Mouse (Mus musculus) liver, embryonic 15.5 days (tissue): Measurements from ENCODE around the gene Sit1. TPM values are rescaled to one million over a fixed set of nuclear protein-coding genes. Genes with fewer than 3 reads are reported as not detected.

Experiments
- ATAC-seq: fragments of 200-750 bp; cut with Nextera tagmentation; 2 replicates; pipeline ENCODE4 v1.8.0; 2017; ENCODE audit warnings: moderate number of reproducible peaks, mild to moderate bottlenecking, moderate library complexity; ENCODE audit not compliant: insufficient read depth
- H3K27ac ChIP-seq: fragments of 300-500 bp; sonication (generic); replicated peaks from 2 replicates; pipeline ENCODE4 v1.5.1; 2015; ENCODE audit warnings: mild to moderate bottlenecking, inconsistent platforms
- H3K27me3 ChIP-seq: fragments of 300-500 bp; sonication (generic); 2 replicates; pipeline ENCODE4 v1.6.1; 2015; ENCODE audit warnings: mild to moderate bottlenecking, inconsistent platforms
- H3K36me3 ChIP-seq: fragments of 300-500 bp; sonication (generic); replicated peaks from 2 replicates; pipeline ENCODE4 v1.6.1; 2015; ENCODE audit warnings: moderate library complexity, mild to moderate bottlenecking, inconsistent platforms
- H3K4me1 ChIP-seq: fragments of 300-500 bp; sonication (generic); replicated peaks from 2 replicates; pipeline ENCODE4 v1.6.1; 2015; ENCODE audit warnings: inconsistent platforms
- H3K4me2 ChIP-seq: fragments of 300-500 bp; sonication (generic); 2 replicates; pipeline ENCODE4 v1.6.1; 2015; ENCODE audit warnings: moderate library complexity, mild to moderate bottlenecking, inconsistent platforms
- H3K4me3 ChIP-seq: fragments of 300-500 bp; sonication (generic); replicated peaks from 2 replicates; pipeline ENCODE4 v1.5.1; 2015; ENCODE audit warnings: mild to moderate bottlenecking, inconsistent platforms
- H3K9ac ChIP-seq: fragments of 300-500 bp; sonication (generic); 2 replicates; pipeline ENCODE4 v1.6.1; 2015; ENCODE audit warnings: moderate library complexity, mild to moderate bottlenecking, inconsistent platforms
- H3K9me3 ChIP-seq: fragments of 300-500 bp; sonication (generic); replicated peaks from 2 replicates; pipeline ENCODE4 v1.6.1; 2016; ENCODE audit warnings: inconsistent platforms
- WGBS: fragments of 180-500 bp; shearing (Covaris S2); methylation state at CpG from one replicate; pipeline ENCODE4 v1.1.7; 2015; ENCODE audit warnings: mixed read lengths; ENCODE audit not compliant: insufficient replicate concordance; 5-methylcytosine and 5-hydroxymethylcytosine counted together
- polyA plus RNA-seq: library from polyadenylated mRNA; unstranded; fragments of >200 nt; fragmentation: Nextera tagmentation; extraction: Ambion mirVana; gene quantifications from 2 replicates; pipeline ENCODE4 v1.2.1, GENCODE M21; 2015

Sit1 gene
- polyA plus RNA-seq, 1 experiment from 2014 or later: 0.07 TPM

DNA sequence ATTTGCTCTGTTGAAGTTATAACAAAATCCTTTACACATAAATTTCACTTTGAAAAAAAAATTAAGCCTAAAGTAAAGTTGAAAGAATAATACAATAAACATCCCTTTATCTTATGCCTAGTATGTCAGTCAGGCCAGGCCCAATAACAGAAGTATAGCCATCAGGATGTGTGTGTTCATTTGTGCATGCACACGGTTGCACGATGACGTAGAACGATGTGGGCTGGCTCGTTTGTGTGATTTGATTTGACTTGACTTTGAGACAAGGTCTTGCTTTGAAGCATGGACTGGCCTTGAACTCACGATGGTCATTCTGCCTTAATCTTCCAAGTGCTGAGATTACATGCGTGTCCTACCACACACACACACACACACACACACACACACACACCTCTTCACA is 16.7 kb downstream of the Sit1 start:
- no peak overlapping the region for H3K4me2 ChIP-seq
- no peaks in the 10 kb centered on the region for H3K27me3 ChIP-seq
- no peak overlapping the region for H3K27ac ChIP-seq
- no peaks in the 10 kb centered on the region for H3K4me1 ChIP-seq
- H3K9me3 ChIP-seq: no peaks in the 10 kb centered on the region
- no peaks in the 10 kb centered on the region for H3K36me3 ChIP-seq
- no peak for ATAC-seq
- no peak overlapping the region for H3K4me3 ChIP-seq
- 71% methylated on average over 7 of the region's 7 CpGs for WGBS
- H3K9ac ChIP-seq: no peak overlapping the region

DNA sequence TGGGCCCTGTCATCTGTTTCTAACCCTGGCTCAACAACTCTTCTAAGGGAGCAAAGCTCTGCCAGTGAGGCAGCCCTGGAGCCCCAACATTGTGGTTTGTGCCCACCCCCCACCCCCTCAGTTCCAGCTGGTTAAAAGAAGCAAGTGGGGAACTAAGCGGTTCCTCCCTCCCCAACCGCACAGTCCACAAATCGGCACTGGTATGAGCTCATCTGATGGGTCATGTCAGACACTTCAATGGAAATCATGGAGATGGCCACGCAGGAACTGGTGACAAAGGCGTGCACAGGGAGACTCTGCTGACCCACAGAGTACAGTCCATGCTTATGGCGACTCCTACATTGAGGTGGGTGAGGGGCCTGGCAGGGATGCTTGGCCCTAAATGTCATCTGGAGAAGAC is 17.6 kb downstream of the Sit1 start:
- H3K9ac ChIP-seq: no peak overlapping the region
- H3K27ac ChIP-seq: no peak overlapping the region
- ATAC-seq: no peak
- no peaks in the 10 kb centered on the region for H3K4me1 ChIP-seq
- H3K4me3 ChIP-seq: no peak overlapping the region
- H3K27me3 ChIP-seq: 0 out of 2 replicates have a peak, but pooled peaks cover 4% of the 10 kb centered on the region
- H3K4me2 ChIP-seq: no peak overlapping the region
- no peaks in the 10 kb centered on the region for H3K9me3 ChIP-seq
- 43% methylated on average over 6 of the region's 6 CpGs for WGBS
- no peaks in the 10 kb centered on the region for H3K36me3 ChIP-seq

DNA sequence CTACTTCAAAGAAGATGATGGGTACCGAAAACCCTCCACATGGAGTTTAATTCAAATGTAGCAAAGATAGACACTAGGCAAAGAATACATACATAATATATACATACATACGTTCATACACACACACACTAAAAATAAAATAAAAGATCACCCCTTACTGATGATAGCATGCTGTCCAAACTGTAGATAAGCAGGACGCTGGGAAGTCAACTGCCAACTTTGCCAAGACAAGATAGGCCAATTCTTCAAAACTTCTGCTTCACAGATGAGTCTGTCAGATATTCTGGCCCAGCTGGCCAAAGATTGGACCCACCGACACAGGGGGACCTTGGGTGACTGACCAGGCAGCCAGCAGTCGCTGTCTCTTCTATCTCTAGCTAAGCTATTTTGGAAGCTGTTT is 20.4 kb downstream of the Sit1 start:
- WGBS: 47% methylated on average over 5 of the region's 5 CpGs
- Histone ChIP-seq H3K9ac (no peak overlapping the region), H3K4me3 (no peak overlapping the region), H3K27ac (no peak overlapping the region), H3K27me3 (0 out of 2 replicates have a peak, but pooled peaks cover 6% of the 10 kb centered on the region), H3K4me1 (no peaks in the 10 kb centered on the region), H3K9me3 (no peaks in the 10 kb centered on the region), H3K36me3 (no peaks in the 10 kb centered on the region), H3K4me2 (no peak overlapping the region)
- no peak for ATAC-seq

DNA sequence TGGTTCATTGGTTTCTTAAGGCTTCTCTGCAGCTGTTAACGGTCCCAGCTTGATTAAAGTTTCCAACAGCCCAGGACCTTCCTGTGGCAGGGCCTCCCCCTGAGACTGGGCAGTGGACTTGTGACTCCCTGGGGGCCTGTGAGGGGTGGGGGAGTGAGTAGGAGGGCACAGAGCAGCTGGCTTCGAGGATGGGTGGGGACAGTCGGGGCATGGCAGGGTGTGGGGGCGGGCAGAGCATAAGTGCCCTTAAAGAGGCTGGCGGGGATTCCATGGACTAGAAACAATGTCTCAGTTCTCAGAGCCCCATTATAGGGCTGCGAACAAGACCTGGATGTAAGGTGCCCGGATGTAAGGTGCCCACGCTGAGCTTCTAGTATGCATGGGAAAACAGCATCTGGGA is 26.4 kb downstream of the Sit1 start:
- Histone ChIP-seq H3K27ac (no peak overlapping the region), H3K4me2 (no peak overlapping the region), H3K9ac (no peak overlapping the region), H3K4me3 (no peak overlapping the region), H3K4me1 (no peaks in the 10 kb centered on the region; the same call in 1 of the 2 replicates), H3K27me3 (peaks cover 50% of the 10 kb centered on the region), H3K9me3 (no peaks in the 10 kb centered on the region), H3K36me3 (no peaks in the 10 kb centered on the region)
- WGBS: 26% methylated on average over 8 of the region's 8 CpGs
- no peak for ATAC-seq

DNA sequence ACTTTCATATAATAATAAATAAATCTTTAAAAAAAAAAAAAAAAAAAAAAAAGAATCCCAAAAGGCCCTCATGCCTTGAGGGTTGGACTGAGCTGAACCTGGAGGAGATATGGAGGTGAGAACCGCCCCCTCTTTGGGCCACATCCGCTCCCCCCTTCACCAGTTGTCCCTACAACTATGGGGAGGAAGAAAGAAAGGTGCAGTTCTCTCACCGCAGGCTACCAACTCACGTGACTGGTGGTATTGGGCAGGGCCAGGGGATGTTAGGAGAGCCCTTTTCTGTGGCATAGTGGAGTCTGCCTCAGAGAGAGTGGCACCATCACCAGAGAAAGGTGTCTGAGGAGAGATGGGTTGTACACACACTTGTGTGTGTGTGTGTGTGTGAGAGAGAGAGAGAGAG is 27.1 kb downstream of the Sit1 start:
- no peak for ATAC-seq
- H3K9me3 ChIP-seq: no peaks in the 10 kb centered on the region
- peaks cover 57% of the 10 kb centered on the region for H3K27me3 ChIP-seq
- no peak overlapping the region for H3K9ac ChIP-seq
- no peak overlapping the region for H3K4me2 ChIP-seq
- H3K4me1 ChIP-seq: no peaks in the 10 kb centered on the region; the same call in 1 of the 2 replicates
- 9% methylated on average over 4 of the region's 4 CpGs for WGBS
- H3K36me3 ChIP-seq: no peaks in the 10 kb centered on the region
- no peak overlapping the region for H3K4me3 ChIP-seq
- H3K27ac ChIP-seq: no peak overlapping the region

DNA sequence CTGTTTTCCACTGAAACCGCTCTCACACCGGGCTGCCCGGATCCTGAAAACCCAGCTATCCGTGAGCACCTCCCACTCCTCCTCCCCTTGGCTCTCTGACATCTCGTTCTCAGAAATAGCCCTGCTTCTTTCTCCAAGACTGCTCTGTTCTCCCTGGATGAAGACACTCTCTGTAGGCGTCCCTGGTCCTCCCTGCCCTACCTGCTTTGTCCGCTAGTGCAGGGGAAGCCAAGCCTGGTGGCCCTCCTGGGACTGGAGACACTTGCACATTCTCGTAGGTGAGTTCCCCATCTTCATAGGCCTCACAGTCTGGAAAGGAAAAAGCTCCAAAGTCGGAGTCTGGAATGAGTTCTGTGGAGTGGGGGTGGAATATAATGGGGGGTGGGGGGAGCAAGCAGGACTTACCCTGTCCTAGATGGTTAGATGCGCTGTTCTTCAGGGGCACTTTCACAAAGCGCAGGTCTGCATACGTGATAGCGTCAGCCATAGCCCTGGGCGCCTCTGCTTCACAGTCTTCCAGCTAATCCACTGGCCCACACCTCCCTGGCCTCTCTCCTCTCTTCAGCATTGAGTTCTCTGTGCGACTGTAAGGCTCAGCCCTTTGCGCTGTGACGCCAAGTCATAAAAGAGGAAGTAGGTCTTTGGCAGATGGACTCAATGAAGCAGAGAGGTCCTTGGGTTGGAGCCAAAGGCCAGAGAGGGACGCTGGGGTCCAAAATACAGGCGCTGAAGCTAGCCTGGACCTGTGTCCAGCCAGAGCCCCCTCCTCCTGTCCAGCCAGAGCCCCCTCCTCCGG is 29.3 kb downstream of the Sit1 start, which contains the start of gene Cd72:
Cd72 (minus strand) TSS at position 588 of the 796 bp plus-strand sequence.
- Histone ChIP-seq H3K27ac (no peak within 1 kb of the TSS), H3K4me1 (no peaks in the 10 kb centered on the region; the same call in 1 of the 2 replicates), H3K9me3 (no peaks in the 10 kb centered on the region), H3K36me3 (no peaks in the 10 kb centered on the region), H3K9ac (no peak within 1 kb of the TSS), H3K4me2 (peak within 1 kb of the TSS; percentile 30), H3K4me3 (no peak within 1 kb of the TSS), H3K27me3 (peaks cover 54% of the 10 kb centered on the region)
- ATAC-seq: no peak
- WGBS: 18% methylated on average over 20 of the region's 20 CpGs

DNA sequence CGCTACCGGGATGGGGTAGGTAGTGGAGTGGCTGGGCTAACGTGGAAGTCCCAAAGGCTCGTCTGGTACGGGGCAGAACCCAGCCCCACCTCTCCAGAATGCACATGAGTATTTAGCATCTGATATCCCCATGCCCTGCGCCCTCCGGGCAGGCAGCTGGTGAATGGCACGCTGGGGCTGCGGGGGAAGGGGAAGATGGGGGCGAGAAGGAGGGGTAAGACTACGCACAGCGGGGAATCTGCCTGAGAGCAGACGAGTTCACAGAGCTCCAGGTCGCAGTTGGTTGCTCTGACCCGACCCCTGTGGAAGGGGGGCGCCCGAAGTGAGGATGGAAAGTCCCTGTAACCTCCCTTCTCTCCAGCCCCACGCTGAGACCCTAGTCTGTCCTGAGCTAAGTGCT is 30.1 kb downstream of the Sit1 start:
- Histone ChIP-seq H3K4me2 (peak overlapping the region; percentile 25), H3K9me3 (no peaks in the 10 kb centered on the region), H3K36me3 (no peaks in the 10 kb centered on the region), H3K9ac (no peak overlapping the region), H3K27ac (no peak overlapping the region), H3K27me3 (peaks cover 54% of the 10 kb centered on the region), H3K4me3 (no peak overlapping the region), H3K4me1 (no peaks in the 10 kb centered on the region; the same call in 1 of the 2 replicates)
- WGBS: 2% methylated on average over 18 of the region's 18 CpGs
- ATAC-seq: no peak

DNA sequence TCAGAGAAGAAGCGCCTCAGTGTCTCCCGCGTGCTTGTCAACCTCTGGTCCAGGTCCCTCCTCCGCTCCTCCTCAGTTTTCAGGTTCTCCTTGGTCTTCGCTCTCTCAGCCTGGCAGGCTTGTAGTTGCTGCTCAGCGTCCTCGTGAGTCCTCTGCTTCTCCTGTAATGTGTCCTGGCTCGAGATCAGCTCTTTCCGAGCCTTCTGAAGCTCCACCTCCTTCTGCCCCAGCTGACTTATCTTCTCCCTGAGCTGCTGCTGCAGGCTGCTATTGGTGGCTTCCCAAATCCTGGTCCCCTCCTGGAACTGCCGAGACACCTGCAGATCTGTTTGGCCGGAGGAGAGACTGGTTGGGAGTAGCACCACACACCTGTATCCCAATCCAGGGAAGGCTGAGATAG is 31.2 kb downstream of the Sit1 start:
- Histone ChIP-seq H3K9ac (no peak overlapping the region), H3K4me2 (no peak overlapping the region), H3K9me3 (no peaks in the 10 kb centered on the region), H3K4me1 (no peaks in the 10 kb centered on the region; the same call in 1 of the 2 replicates), H3K36me3 (no peaks in the 10 kb centered on the region), H3K27ac (no peak overlapping the region), H3K4me3 (no peak overlapping the region), H3K27me3 (peaks cover 54% of the 10 kb centered on the region)
- ATAC-seq: no peak
- 35% methylated on average over 11 of the region's 11 CpGs for WGBS

DNA sequence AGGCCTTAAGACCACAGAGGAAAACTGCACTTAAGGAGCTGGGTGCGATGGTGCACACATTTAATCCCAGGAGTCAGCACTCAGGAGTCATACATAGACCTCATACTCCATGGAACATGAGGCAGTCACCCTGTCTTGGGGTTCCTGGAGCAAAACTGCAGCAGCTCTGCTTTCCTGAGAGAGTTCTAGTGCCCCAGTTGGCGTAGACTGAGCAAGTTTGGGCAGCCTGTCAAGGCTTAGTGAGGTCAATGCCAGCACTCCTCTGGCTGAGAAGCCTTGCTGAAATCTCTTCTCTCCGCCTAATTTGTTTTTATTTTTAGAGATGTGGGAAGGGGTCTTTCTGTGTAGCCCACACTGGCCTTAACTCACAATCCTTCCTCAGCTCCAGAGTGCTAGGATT is 35.0 kb downstream of the Sit1 start:
- peaks cover 42% of the 10 kb centered on the region for H3K27me3 ChIP-seq
- ATAC-seq: no peak
- WGBS: 72% methylated on average over 3 of the region's 3 CpGs

DNA sequence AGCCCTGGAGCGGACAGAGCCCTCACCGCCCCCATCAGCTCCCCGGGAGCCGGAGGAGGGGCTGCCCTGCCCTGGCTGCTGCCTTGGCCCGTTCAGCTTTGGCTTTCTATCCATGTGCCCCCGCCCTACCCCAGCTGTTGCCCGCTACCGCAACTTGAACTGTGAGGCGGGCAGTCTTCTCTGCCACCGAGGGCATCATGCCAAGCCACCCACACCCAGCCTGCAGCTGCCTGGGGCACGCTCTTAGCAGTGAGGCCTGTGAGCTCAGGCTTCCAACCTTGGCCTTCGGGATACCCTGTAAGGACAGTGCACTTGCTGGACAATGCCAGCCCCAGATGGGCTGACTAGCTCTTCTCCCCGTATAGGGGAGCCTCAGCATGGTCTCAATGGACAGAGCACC is 36.3 kb downstream of the Sit1 start:
- H3K36me3 ChIP-seq: peaks cover 6% of the 10 kb centered on the region; the same call in 1 of the 2 replicates
- no peak overlapping the region for H3K27ac ChIP-seq
- H3K9ac ChIP-seq: no peak overlapping the region

More for the DNA sequence above, 35.0 kb downstream of the Sit1 start:
- Histone ChIP-seq H3K4me2 (no peak overlapping the region), H3K4me3 (no peak overlapping the region), H3K36me3 (peaks cover 6% of the 10 kb centered on the region; the same call in 1 of the 2 replicates), H3K9ac (no peak overlapping the region), H3K9me3 (no peaks in the 10 kb centered on the region), H3K27ac (no peak overlapping the region), H3K4me1 (peaks cover 5% of the 10 kb centered on the region)

DNA sequence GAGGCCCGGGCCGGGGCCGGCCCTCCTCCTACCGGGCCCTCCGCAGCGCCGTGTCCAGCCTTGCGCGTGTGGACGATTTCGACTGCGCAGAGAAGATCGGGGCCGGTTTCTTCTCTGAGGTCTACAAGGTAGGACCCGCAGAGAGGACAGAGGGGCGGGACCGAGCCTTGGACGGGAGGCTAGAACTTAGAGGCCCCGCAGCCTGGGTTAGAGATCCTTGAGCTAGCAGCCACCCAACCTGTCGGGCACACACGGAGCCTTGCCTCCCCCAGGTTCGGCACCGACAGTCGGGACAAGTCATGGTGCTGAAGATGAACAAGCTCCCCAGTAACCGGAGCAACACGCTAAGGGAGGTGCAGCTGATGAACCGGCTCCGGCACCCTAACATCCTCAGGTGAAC is 40.0 kb downstream of the Sit1 start:
- H3K27ac ChIP-seq: no peak overlapping the region
- ATAC-seq: no peak
- WGBS: 4% methylated on average over 28 of the region's 28 CpGs

More for the DNA sequence above, 36.3 kb downstream of the Sit1 start:
- ATAC-seq: no peak
- Histone ChIP-seq H3K27me3 (peaks cover 40% of the 10 kb centered on the region), H3K4me1 (peaks cover 18% of the 10 kb centered on the region), H3K4me3 (no peak overlapping the region), H3K4me2 (no peak overlapping the region), H3K9me3 (no peaks in the 10 kb centered on the region)
- 77% methylated on average over 13 of the region's 13 CpGs for WGBS

More for the DNA sequence above, 40.0 kb downstream of the Sit1 start:
- Histone ChIP-seq H3K9me3 (no peaks in the 10 kb centered on the region), H3K36me3 (peaks cover 6% of the 10 kb centered on the region; the same call in 1 of the 2 replicates), H3K4me1 (peaks cover 20% of the 10 kb centered on the region), H3K9ac (peak overlapping the region; percentile 69), H3K4me3 (peak overlapping the region; percentile 69), H3K27me3 (peaks cover 29% of the 10 kb centered on the region), H3K4me2 (peak overlapping the region; percentile 97)
